Mouse (Mus musculus): ENCODE measurements around the gene AI661453. TPM values are rescaled to one million over a fixed set of nuclear protein-coding genes. Genes with fewer than 3 reads are reported as not detected.

AI661453 gene
- polyA plus RNA-seq (2014; fragmentation: Illumina TruSeq; extraction: RNeasy Lipid Tissue Mini Kit (QIAGEN cat#74804); ENCODE audit: low replicate concordance), result 0.26 TPM

GRCm38 (mm10) chr17:47436156-47436906 is at the start of gene AI661453:
AI661453 (plus strand) TSS chr17:47436615.

GRCm38 (mm10) chr17:47400451-47400850 is 36.0 kb upstream of the AI661453 start, which contains the start of gene Guca1a:
Guca1a (minus strand) TSS chr17:47400584.

GRCm38 (mm10) chr17:47436907-47437547 is 612 bp downstream of the AI661453 start, which contains the start of gene 1700001C19Rik:
1700001C19Rik (minus strand) TSS chr17:47437376.

DNA sequence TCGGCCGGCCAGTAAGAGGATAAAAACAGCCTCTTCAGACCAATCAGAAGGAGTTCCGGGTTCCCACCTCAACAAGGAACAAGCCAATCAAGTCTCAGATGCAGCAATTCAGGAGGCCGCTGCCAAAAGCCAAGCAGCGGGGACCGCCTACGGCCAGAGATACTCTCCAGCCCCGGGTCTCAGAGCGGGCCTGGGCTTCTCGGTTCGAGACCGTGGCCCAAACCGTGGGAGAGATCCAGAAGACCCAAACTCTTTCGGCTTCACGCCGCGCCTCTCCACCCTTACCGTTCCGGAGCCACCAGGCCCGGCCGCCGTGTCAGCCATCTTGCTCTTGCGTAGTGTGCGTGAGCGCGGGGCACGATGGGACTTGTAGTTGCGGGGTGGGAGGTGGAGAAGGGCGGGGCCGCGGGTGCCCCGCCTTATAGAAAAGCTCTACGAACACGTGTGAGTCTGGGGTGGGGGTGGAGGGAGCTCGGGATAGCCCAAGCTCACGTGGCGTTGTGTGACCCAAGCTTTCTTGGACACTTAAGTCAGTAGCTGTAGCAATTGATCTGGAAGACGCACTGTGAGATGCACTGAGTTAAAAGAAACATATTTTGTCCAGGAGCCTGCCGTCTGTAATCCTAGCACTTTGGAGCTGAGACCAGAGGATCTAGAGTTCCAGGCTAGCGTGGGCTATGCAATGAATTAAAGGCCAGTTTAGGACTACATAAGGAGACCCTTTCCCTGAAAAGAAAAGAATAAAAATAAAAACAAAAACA is 65.7 kb downstream of the AI661453 start, which contains the start of gene Taf8:
TSS of gene Taf8 (minus strand) at position 347 of the 761 bp plus-strand sequence.

GRCm38 (mm10) chr17:47504941-47505346 is 68.5 kb downstream of the AI661453 start, which contains the start of gene Ccnd3:
Ccnd3 (plus strand) TSS chr17:47505051.

Other genes with a start within 250 kb of the AI661453 start
- 35.6 TPM for gene Mrps10, start 67.7 kb upstream of the AI661453 start, polyA plus RNA-seq (2014; fragmentation: Illumina TruSeq; extraction: RNeasy Lipid Tissue Mini Kit (QIAGEN cat#74804); ENCODE audit: low replicate concordance)
- 0.26 TPM for gene Guca1b, start 51.2 kb upstream of the AI661453 start, polyA plus RNA-seq (2014; fragmentation: Illumina TruSeq; extraction: RNeasy Lipid Tissue Mini Kit (QIAGEN cat#74804); ENCODE audit: low replicate concordance)
- gene Guca1a, start 36.0 kb upstream of the AI661453 start, polyA plus RNA-seq (2014; fragmentation: Illumina TruSeq; extraction: RNeasy Lipid Tissue Mini Kit (QIAGEN cat#74804); ENCODE audit: low replicate concordance), result not detected
- gene 1700001C19Rik, start 761 bp downstream of the AI661453 start, polyA plus RNA-seq (2014; fragmentation: Illumina TruSeq; extraction: RNeasy Lipid Tissue Mini Kit (QIAGEN cat#74804); ENCODE audit: low replicate concordance), result 0.45 TPM
- gene Taf8, start 65.7 kb downstream of the AI661453 start, polyA plus RNA-seq (2014; fragmentation: Illumina TruSeq; extraction: RNeasy Lipid Tissue Mini Kit (QIAGEN cat#74804); ENCODE audit: low replicate concordance), result 3.7 TPM
- 1.9 TPM for gene Ccnd3, start 68.4 kb downstream of the AI661453 start, polyA plus RNA-seq (2014; fragmentation: Illumina TruSeq; extraction: RNeasy Lipid Tissue Mini Kit (QIAGEN cat#74804); ENCODE audit: low replicate concordance)
- gene Bysl, start 174.9 kb downstream of the AI661453 start, polyA plus RNA-seq (2014; fragmentation: Illumina TruSeq; extraction: RNeasy Lipid Tissue Mini Kit (QIAGEN cat#74804); ENCODE audit: low replicate concordance), result 0.45 TPM
- 11.1 TPM for gene Med20, start 175.0 kb downstream of the AI661453 start, polyA plus RNA-seq (2014; fragmentation: Illumina TruSeq; extraction: RNeasy Lipid Tissue Mini Kit (QIAGEN cat#74804); ENCODE audit: low replicate concordance)
- gene Gm20517, start 175.0 kb downstream of the AI661453 start, polyA plus RNA-seq (2014; fragmentation: Illumina TruSeq; extraction: RNeasy Lipid Tissue Mini Kit (QIAGEN cat#74804); ENCODE audit: low replicate concordance), result 0.37 TPM
- 6.0 TPM for gene Usp49, start 194.1 kb downstream of the AI661453 start, polyA plus RNA-seq (2014; fragmentation: Illumina TruSeq; extraction: RNeasy Lipid Tissue Mini Kit (QIAGEN cat#74804); ENCODE audit: low replicate concordance)

All from small intestine, adult 10 weeks (tissue).